Mouse (Mus musculus) C2C12 (cell line): ENCODE measurements around the gene Eml3. TPM values are rescaled to one million over a fixed set of nuclear protein-coding genes. Genes with fewer than 3 reads are reported as not detected.
"Not testable (repeated sequence)": the region's sequence is repeated elsewhere in the genome, so short reads cannot be mapped to it uniquely, and the experiment has no call there.

ENCODE experiments used
- H3K27me3 ChIP-seq: one replicate; pipeline ENCODE4 v1.6.1; 2011; ENCODE audit not compliant: control insufficient read depth, insufficient read depth, insufficient read length
- H3K36me3 ChIP-seq: one replicate; pipeline ENCODE4 v1.6.1; 2011; ENCODE audit not compliant: control insufficient read depth, insufficient read depth
- H3K4me3 ChIP-seq: one replicate; pipeline ENCODE4 v1.5.1; 2011; ENCODE audit warnings: mild to moderate bottlenecking, control low read depth; ENCODE audit not compliant: poor library complexity, insufficient read depth, severe bottlenecking
- H3K79me2 ChIP-seq: one replicate; pipeline ENCODE4 v1.6.1; 2011; ENCODE audit not compliant: control insufficient read depth, insufficient read depth
- H3K79me3 ChIP-seq: one replicate; pipeline ENCODE4 v1.6.1; 2011; ENCODE audit warnings: low read depth, control low read depth
- H3ac ChIP-seq: one replicate; pipeline ENCODE3; 2011; ENCODE audit warnings: low read depth; ENCODE audit not compliant: control insufficient read depth, insufficient read length
- CEBPB ChIP-seq: IDR thresholded peaks from one replicate; pipeline ENCODE4 v1.6.1; 2011; ENCODE audit warnings: low read depth, mild to moderate bottlenecking, control low read depth, moderate library complexity
- CTCF ChIP-seq: IDR thresholded peaks from one replicate; pipeline ENCODE4 v1.5.1; 2011; ENCODE audit not compliant: control insufficient read depth, insufficient read depth, insufficient read length
- FOSL1 ChIP-seq: IDR thresholded peaks from one replicate; pipeline ENCODE4 v1.8.0; 2011; ENCODE audit warnings: mild to moderate bottlenecking, low read length; ENCODE audit not compliant: poor library complexity, insufficient read depth, severe bottlenecking
- MAX ChIP-seq: IDR thresholded peaks from one replicate; pipeline ENCODE4 v1.6.1; 2011; ENCODE audit warnings: mild to moderate bottlenecking, control low read depth
- MYOD1 ChIP-seq: IDR thresholded peaks from one replicate; pipeline ENCODE4 v1.6.1; 2011; ENCODE audit warnings: low read depth; ENCODE audit not compliant: control insufficient read depth, insufficient read length
- MYOG ChIP-seq: IDR thresholded peaks from one replicate; pipeline ENCODE4 v1.6.1; 2011; ENCODE audit not compliant: control insufficient read depth, insufficient read length; ENCODE audit errors: extremely low read depth
- USF1 ChIP-seq: IDR thresholded peaks from one replicate; pipeline ENCODE4 v1.6.1; 2011; ENCODE audit warnings: low read depth, mild to moderate bottlenecking, control low read depth, moderate library complexity
- polyA plus RNA-seq: library from polyadenylated mRNA; unstranded; fragments of >200 nt; fragmentation: generic; extraction: Trizol; gene quantifications from one replicate; pipeline ENCODE4 v1.2.1, GENCODE M21; 2012; ENCODE audit warnings: missing spikeins

Gene Eml3
- polyA plus RNA-seq, 1 experiment, result 28.7 TPM

GRCm38 (mm10) chr19:8966590-8967372 lies 37.4 kb downstream of the Eml3 start, which contains the start of gene Eef1g:
Gene Eef1g, plus strand, starts transcription at chr19:8967041.
- Histone ChIP-seq H3K36me3 (peaks cover 74% of the 10 kb centered on the region), H3K79me3 (peaks cover 49% of the 10 kb centered on the region), H3K4me3 (peak within 1 kb of the TSS; percentile 68), H3ac (peak within 1 kb of the TSS; percentile 84), H3K27me3 (no peaks in the 10 kb centered on the region), H3K79me2 (peaks cover 56% of the 10 kb centered on the region)
- TF ChIP-seq MYOD1 (no peak), MYOG (no peak), MAX (peak; percentile 24), USF1 (peak; percentile 47), CEBPB (peak; percentile 21), CTCF (no peak), FOSL1 (no peak)

GRCm38 (mm10) chr19:8967373-8967743 lies 38.0 kb downstream of the Eml3 start:
- peaks cover 54% of the 10 kb centered on the region for H3K79me3 ChIP-seq
- TF ChIP-seq MYOD1, result no peak
- TF ChIP-seq CTCF, result no peak
- TF ChIP-seq MYOG, result no peak
- no peak for TF ChIP-seq FOSL1
- no peak for TF ChIP-seq MAX
- TF ChIP-seq CEBPB, result no peak
- TF ChIP-seq USF1, result no peak
- H3K4me3 ChIP-seq, result peak overlapping the region; percentile 68
- peak overlapping the region; percentile 84 for H3ac ChIP-seq
- H3K79me2 ChIP-seq, result peaks cover 62% of the 10 kb centered on the region
- no peaks in the 10 kb centered on the region for H3K27me3 ChIP-seq
- peaks cover 74% of the 10 kb centered on the region for H3K36me3 ChIP-seq

- H3K79me2 ChIP-seq, result peaks cover 67% of the 10 kb centered on the region
- no peak for TF ChIP-seq FOSL1
- no peak for TF ChIP-seq CEBPB
- no peak for TF ChIP-seq MYOG
- no peak for TF ChIP-seq USF1
- TF ChIP-seq MYOD1, result no peak
- no peak for TF ChIP-seq CTCF
- no peak for TF ChIP-seq MAX
- H3K36me3 ChIP-seq, result peaks cover 74% of the 10 kb centered on the region
- H3K27me3 ChIP-seq, result no peaks in the 10 kb centered on the region
- H3ac ChIP-seq, result peak overlapping the region; percentile 84
- H3K4me3 ChIP-seq, result peak overlapping the region; percentile 68
- peaks cover 56% of the 10 kb centered on the region for H3K79me3 ChIP-seq
Observed at GRCm38 (mm10) chr19:8967893-8968292, 38.5 kb downstream of the Eml3 start.

DNA sequence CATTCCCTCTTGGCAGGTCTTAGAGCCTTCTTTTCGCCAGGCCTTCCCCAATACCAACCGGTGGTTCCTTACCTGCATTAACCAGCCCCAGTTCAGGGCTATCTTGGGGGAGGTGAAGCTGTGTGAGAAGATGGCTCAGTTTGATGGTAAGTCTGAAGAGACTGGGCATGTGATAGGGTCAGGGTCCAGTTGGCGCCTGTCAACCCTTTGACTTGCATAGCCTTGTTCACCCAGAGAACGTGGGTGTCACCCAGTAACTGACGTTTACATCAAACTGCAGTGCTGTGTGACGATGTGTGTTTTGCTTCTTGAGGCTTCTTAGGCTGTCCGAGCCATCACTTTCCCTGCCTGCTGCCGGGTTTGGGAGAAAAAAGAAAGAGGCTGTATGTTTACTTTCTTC lies 43.1 kb downstream of the Eml3 start:
- H3ac ChIP-seq, H3K4me3 ChIP-seq, H3K27me3 ChIP-seq: not testable (repeated sequence)
- peaks cover 92% of the 10 kb centered on the region for H3K36me3 ChIP-seq
- H3K79me3 ChIP-seq, result peaks cover 95% of the 10 kb centered on the region
- peaks cover 100% of the 10 kb centered on the region for H3K79me2 ChIP-seq

DNA sequence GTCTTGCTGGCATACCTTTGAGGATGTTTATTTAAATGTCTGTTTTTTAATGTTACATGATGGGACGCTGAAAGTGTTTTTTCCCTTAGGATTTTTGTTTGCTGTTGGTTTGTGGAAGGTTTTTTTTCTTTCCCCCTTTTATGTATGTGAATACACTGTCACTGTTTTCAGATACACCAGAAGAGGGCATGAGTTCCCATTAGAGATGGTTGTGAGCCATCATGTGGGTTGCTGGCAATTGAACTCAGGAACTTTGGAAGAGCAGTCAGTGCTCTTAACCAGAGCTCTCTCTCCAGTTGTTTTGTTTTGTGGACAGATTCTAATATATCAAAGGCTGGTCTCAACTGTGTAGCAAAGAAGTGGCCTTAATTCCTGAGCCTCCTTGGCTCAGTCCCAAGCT lies 45.3 kb downstream of the Eml3 start:
- H3K79me2 ChIP-seq, result peaks cover 100% of the 10 kb centered on the region
- H3K36me3 ChIP-seq, result peaks cover 100% of the 10 kb centered on the region
- TF ChIP-seq CEBPB (no peak), USF1 (no peak), CTCF (no peak), MYOG (no peak), MAX (no peak), FOSL1 (no peak), MYOD1 (no peak)
- H3K4me3 ChIP-seq, result no peak overlapping the region
- no peaks in the 10 kb centered on the region for H3K27me3 ChIP-seq
- H3K79me3 ChIP-seq, result peaks cover 86% of the 10 kb centered on the region
- no peak overlapping the region for H3ac ChIP-seq

- Histone ChIP-seq H3K36me3 (peaks cover 100% of the 10 kb centered on the region), H3K4me3 (no peak overlapping the region)
Observed at GRCm38 (mm10) chr19:8975491-8975890, 46.1 kb downstream of the Eml3 start.

More at GRCm38 (mm10) chr19:8975491-8975890, 46.1 kb downstream of the Eml3 start:
- no peaks in the 10 kb centered on the region for H3K27me3 ChIP-seq
- no peak for TF ChIP-seq MAX
- H3K79me2 ChIP-seq, result peaks cover 98% of the 10 kb centered on the region
- no peak overlapping the region for H3ac ChIP-seq
- peaks cover 78% of the 10 kb centered on the region for H3K79me3 ChIP-seq
